Mouse (Mus musculus): ENCODE results near the gene Ccdc70. TPM values are rescaled to one million over a fixed set of nuclear protein-coding genes. Genes with fewer than 3 reads are reported as not detected.

Gene Ccdc70
- polyA plus RNA-seq, 1 experiment from 2014 or later: not detected

DNA sequence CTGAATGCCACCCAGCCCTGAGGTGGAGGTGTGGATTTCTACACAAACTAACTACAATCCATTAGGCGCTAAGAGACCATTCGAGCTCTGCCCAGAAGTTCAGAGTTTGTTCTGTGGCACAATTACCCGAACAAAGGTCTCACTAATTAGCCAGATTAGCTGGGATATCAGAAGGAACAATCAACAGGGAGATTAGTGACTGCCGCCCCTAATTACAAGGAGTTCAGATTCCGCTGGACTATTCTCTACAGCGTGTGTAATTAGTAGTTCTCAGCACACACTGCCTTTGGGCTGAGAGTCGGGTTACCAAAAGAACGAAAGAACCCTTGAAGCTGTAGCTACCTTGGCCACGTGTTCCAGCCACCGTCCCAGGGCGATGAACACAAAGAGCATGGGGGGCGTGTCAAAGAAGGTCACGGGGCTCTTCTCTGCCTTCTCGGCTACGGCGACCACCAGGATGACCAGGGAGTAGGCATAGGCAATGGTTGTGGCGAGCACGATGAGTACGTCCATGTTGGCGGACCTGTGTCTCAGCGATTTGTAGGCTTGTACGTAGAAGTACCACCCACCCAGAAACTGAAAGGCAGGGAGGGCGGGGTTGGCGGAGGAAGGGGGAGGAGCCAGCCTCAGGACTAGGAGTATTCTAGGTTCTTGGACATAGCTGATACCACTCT is 43.6 kb downstream of the Ccdc70 start:
- Histone ChIP-seq H3K9ac (ENCODE audit: low read depth, low read length) (no peak overlapping the region), H3K27me3 (replicated peaks; ENCODE audit: control insufficient read depth, insufficient read depth, low read length) (no peaks in the 10 kb centered on the region), H3K36me3 (ENCODE audit: control insufficient read depth, insufficient read depth, low read length) (peaks cover 12% of the 10 kb centered on the region; the same call in 1 of the 2 replicates), H3K9me3 (ENCODE audit: control insufficient read depth, low read length) (no peaks in the 10 kb centered on the region), H3K27ac (ENCODE audit: low read depth, low read length) (no peak overlapping the region), H3K4me2 (no peak overlapping the region), H3K4me1 (replicated peaks; ENCODE audit: control insufficient read depth, insufficient read depth, low read length) (no peaks in the 10 kb centered on the region), H3K4me3 (ENCODE audit: low read depth, low read length) (no peak overlapping the region)
- DNase-seq (ENCODE audit: low spot score): no peak
- WGBS: 81% methylated on average over 24 of the region's 24 CpGs
- no peak; the same call in 1 of the 2 replicates for ATAC-seq (replicated peaks; ENCODE audit: low FRiP score)

DNA sequence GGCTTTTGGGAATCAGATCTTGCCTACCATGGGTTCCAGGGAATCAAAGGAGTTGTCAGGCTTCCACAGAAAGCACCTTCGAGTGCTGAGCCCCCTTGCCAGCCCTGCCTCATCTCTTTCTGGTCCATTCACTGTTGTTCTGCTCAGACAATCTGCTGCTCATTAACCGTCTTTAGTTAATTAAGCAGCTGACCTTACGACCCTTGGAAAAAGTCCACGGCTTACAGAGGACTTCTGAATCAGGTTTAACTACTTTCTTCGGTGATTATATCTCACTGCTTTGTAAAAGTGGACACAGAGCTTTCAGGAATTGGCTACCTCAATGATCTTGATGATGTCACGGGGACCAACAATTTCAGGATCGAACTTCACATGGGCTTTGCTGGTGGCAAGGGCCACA is 48.2 kb downstream of the Ccdc70 start:
- H3K36me3 ChIP-seq (ENCODE audit: control insufficient read depth, insufficient read depth, low read length): peaks cover 11% of the 10 kb centered on the region; the same call in 1 of the 2 replicates

DNA sequence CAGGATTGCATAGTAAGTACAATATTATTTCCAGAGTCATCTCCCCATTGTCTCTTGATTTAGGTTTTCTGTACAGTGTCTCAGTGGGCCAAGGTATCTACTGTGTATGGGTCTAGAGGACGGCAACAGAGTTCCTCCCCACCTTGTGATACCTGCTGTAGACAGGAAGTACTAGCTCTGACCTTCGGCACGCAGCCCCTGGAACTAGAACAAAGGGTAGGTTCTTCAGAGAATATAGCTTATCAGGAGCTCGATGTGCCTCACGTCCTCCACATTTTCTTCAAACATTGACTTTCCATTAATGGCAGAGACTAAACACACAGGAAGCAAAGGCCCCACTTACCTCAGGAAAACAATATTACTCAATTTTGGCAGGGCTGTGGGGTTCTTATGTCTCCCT is 49.9 kb downstream of the Ccdc70 start:
- Histone ChIP-seq H3K36me3 (ENCODE audit: control insufficient read depth, insufficient read depth, low read length) (peaks cover 2% of the 10 kb centered on the region; the same call in 1 of the 2 replicates), H3K4me3 (ENCODE audit: low read depth, low read length) (no peak overlapping the region), H3K9ac (ENCODE audit: low read depth, low read length) (no peak overlapping the region), H3K4me1 (replicated peaks; ENCODE audit: control insufficient read depth, insufficient read depth, low read length) (no peaks in the 10 kb centered on the region), H3K4me2 (no peak overlapping the region), H3K27ac (ENCODE audit: low read depth, low read length) (no peak overlapping the region), H3K9me3 (ENCODE audit: control insufficient read depth, low read length) (no peaks in the 10 kb centered on the region), H3K27me3 (replicated peaks; ENCODE audit: control insufficient read depth, insufficient read depth, low read length) (no peaks in the 10 kb centered on the region)
- DNase-seq (ENCODE audit: low spot score): no peak
- no peak for ATAC-seq (replicated peaks; ENCODE audit: low FRiP score)
- 75% methylated on average over 5 of the region's 5 CpGs for WGBS

More for the DNA sequence above, 48.2 kb downstream of the Ccdc70 start:
- DNase-seq (ENCODE audit: low spot score) (no peak), ATAC-seq (replicated peaks; ENCODE audit: low FRiP score) (no peak)
- Histone ChIP-seq H3K4me3 (ENCODE audit: low read depth, low read length) (no peak overlapping the region), H3K4me2 (no peak overlapping the region), H3K27ac (ENCODE audit: low read depth, low read length) (no peak overlapping the region), H3K27me3 (replicated peaks; ENCODE audit: control insufficient read depth, insufficient read depth, low read length) (no peaks in the 10 kb centered on the region), H3K9me3 (ENCODE audit: control insufficient read depth, low read length) (no peaks in the 10 kb centered on the region), H3K4me1 (replicated peaks; ENCODE audit: control insufficient read depth, insufficient read depth, low read length) (no peaks in the 10 kb centered on the region), H3K9ac (ENCODE audit: low read depth, low read length) (no peak overlapping the region)
- 80% methylated on average over 7 of the region's 7 CpGs for WGBS

DNA sequence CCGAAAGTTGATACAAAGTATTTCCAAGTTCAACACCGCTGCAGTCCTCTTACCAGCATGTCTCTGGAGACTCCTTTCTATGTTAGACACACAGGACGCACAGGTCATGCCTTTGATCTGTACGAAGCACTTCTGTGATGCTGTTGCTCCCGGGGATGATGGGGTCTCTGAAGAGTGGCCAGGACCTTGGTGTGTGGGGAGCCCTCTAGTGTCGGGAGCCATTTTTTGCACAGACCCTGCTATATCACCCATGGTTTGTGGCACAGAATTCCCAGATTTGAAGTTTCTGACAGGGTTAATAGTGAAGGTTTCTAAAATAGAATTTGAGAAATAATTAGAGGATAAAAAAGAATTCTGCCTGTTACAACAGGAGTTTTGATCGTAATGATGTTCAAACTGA is 52.7 kb downstream of the Ccdc70 start:
- H3K36me3 ChIP-seq (ENCODE audit: control insufficient read depth, insufficient read depth, low read length): peaks cover 10% of the 10 kb centered on the region
- no peak for ATAC-seq (replicated peaks; ENCODE audit: low FRiP score)
- 60% methylated on average over 7 of the region's 7 CpGs for WGBS
- no peaks in the 10 kb centered on the region for H3K9me3 ChIP-seq (ENCODE audit: control insufficient read depth, low read length)
- no peaks in the 10 kb centered on the region for H3K4me1 ChIP-seq (replicated peaks; ENCODE audit: control insufficient read depth, insufficient read depth, low read length)
- no peak overlapping the region for H3K4me3 ChIP-seq (ENCODE audit: low read depth, low read length)
- H3K27ac ChIP-seq (ENCODE audit: low read depth, low read length): no peak overlapping the region
- no peaks in the 10 kb centered on the region for H3K27me3 ChIP-seq (replicated peaks; ENCODE audit: control insufficient read depth, insufficient read depth, low read length)
- no peak overlapping the region for H3K4me2 ChIP-seq
- no peak for DNase-seq (ENCODE audit: low spot score)
- H3K9ac ChIP-seq (ENCODE audit: low read depth, low read length): no peak overlapping the region

Other genes with a start within 250 kb of the Ccdc70 start
- gene Defa24, start 235.3 kb upstream of the Ccdc70 start, polyA plus RNA-seq (2014; fragmentation: Nextera tagmentation; extraction: Ambion mirVana): not detected in 2 replicates
- gene Defb50, start 146.2 kb upstream of the Ccdc70 start, polyA plus RNA-seq (2014; fragmentation: Nextera tagmentation; extraction: Ambion mirVana): not detected in 2 replicates
- gene Defb2, start 129.8 kb upstream of the Ccdc70 start, polyA plus RNA-seq (2014; fragmentation: Nextera tagmentation; extraction: Ambion mirVana): not detected in 2 replicates
- gene Defb10, start 110.9 kb upstream of the Ccdc70 start, polyA plus RNA-seq (2014; fragmentation: Nextera tagmentation; extraction: Ambion mirVana): not detected in 2 replicates
- gene Defb9, start 84.4 kb upstream of the Ccdc70 start, polyA plus RNA-seq (2014; fragmentation: Nextera tagmentation; extraction: Ambion mirVana): not detected in 2 replicates
- gene Defb11, start 63.4 kb upstream of the Ccdc70 start, polyA plus RNA-seq (2014; fragmentation: Nextera tagmentation; extraction: Ambion mirVana): not detected in 2 replicates
- gene Defb15, start 37.1 kb upstream of the Ccdc70 start, polyA plus RNA-seq (2014; fragmentation: Nextera tagmentation; extraction: Ambion mirVana): not detected in 2 replicates
- gene Defb35, start 31.4 kb upstream of the Ccdc70 start, polyA plus RNA-seq (2014; fragmentation: Nextera tagmentation; extraction: Ambion mirVana): not detected in 2 replicates
- gene Defb13, start 23.0 kb upstream of the Ccdc70 start, polyA plus RNA-seq (2014; fragmentation: Nextera tagmentation; extraction: Ambion mirVana): not detected in 2 replicates
- gene Fam90a1a, start 11.1 kb upstream of the Ccdc70 start, polyA plus RNA-seq (2014; fragmentation: Nextera tagmentation; extraction: Ambion mirVana): not detected in 2 replicates
- 24.6 and 25.1 TPM in 2 replicates for gene Atp7b, start 90.5 kb downstream of the Ccdc70 start, polyA plus RNA-seq (2014; fragmentation: Nextera tagmentation; extraction: Ambion mirVana)
- 22.0 and 29.8 TPM in 2 replicates for gene Alg11, start 90.9 kb downstream of the Ccdc70 start, polyA plus RNA-seq (2014; fragmentation: Nextera tagmentation; extraction: Ambion mirVana)
- not detected in 2 replicates for gene Nek5, start 155.3 kb downstream of the Ccdc70 start, polyA plus RNA-seq (2014; fragmentation: Nextera tagmentation; extraction: Ambion mirVana)
- 3.4 and 3.9 TPM in 2 replicates for gene Nek3, start 196.7 kb downstream of the Ccdc70 start, polyA plus RNA-seq (2014; fragmentation: Nextera tagmentation; extraction: Ambion mirVana)
- 42.8 and 48.4 TPM in 2 replicates for gene Ckap2, start 216.0 kb downstream of the Ccdc70 start, polyA plus RNA-seq (2014; fragmentation: Nextera tagmentation; extraction: Ambion mirVana)
- 27.8 and 29.1 TPM in 2 replicates for gene Vps36, start 223.0 kb downstream of the Ccdc70 start, polyA plus RNA-seq (2014; fragmentation: Nextera tagmentation; extraction: Ambion mirVana)